Mouse (Mus musculus): ENCODE results near the gene Dlgap4. TPM values are rescaled to one million over a fixed set of nuclear protein-coding genes. Genes with fewer than 3 reads are reported as not detected.
A peak's percentile ranks its signal among the peaks of the same experiment; 100 is the strongest.

The Dlgap4 gene
- polyA plus RNA-seq, 1 experiment = 40.7 TPM

- no peaks in the 10 kb centered on the region for H3K79me3 ChIP-seq (ENCODE audit: low read depth)
- H3K27me3 ChIP-seq (ENCODE audit: control insufficient read depth, insufficient read depth, insufficient read length) = peaks cover 97% of the 10 kb centered on the region
- no peak overlapping the region for H3ac ChIP-seq (ENCODE audit: control insufficient read depth, insufficient read length, low read depth)
- no peaks in the 10 kb centered on the region for H3K79me2 ChIP-seq (ENCODE audit: control insufficient read depth, insufficient read depth)
- H3K36me3 ChIP-seq (ENCODE audit: control insufficient read depth, insufficient read depth) = no peaks in the 10 kb centered on the region
- H3K4me3 ChIP-seq (ENCODE audit: insufficient read depth, poor library complexity, severe bottlenecking) = no peak overlapping the region
- TF ChIP-seq USF1 (IDR thresholded peaks at IDR 0.05; ENCODE audit: low read depth) (no peak), CEBPB (IDR thresholded peaks at IDR 0.05; ENCODE audit: low read depth) (no peak), MYOG (IDR thresholded peaks at IDR 0.05; ENCODE audit: control insufficient read depth, extremely low read depth, insufficient read length) (no peak), MAX (IDR thresholded peaks at IDR 0.05) (no peak), CTCF (IDR thresholded peaks at IDR 0.05; ENCODE audit: control insufficient read depth, insufficient read depth, insufficient read length) (no peak), FOSL1 (IDR thresholded peaks at IDR 0.05; ENCODE audit: insufficient read depth, low read length, poor library complexity, severe bottlenecking) (no peak), MYOD1 (IDR thresholded peaks at IDR 0.05; ENCODE audit: control insufficient read depth, insufficient read length, low read depth) (no peak)
Measured at GRCm38 (mm10) chr2:156616513-156616912, 3.0 kb downstream of the Dlgap4 start.

DNA sequence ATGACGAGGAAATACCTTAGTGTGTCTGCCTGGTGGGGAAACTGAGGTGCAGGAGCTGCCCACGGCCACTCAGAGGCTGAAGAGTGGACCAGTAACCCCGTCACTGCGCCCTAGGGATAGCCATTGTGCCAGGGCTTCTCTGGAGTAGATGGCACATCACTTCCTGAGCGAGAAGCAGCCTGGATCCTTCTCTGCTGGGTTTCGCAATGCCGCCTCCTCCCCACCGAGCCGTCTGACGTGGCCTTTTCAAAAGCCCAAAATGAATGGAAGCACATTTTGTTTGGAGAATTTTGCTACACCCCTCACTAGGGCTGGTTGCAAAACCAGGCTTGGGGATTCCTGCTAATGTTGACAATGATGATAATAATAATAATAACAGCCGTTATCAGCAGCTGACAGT, 4.0 kb downstream of the Dlgap4 start:
- Histone ChIP-seq H3K27me3 (ENCODE audit: control insufficient read depth, insufficient read depth, insufficient read length) (peaks cover 97% of the 10 kb centered on the region), H3K36me3 (ENCODE audit: control insufficient read depth, insufficient read depth) (no peaks in the 10 kb centered on the region), H3K4me3 (ENCODE audit: insufficient read depth, poor library complexity, severe bottlenecking) (no peak overlapping the region), H3K79me3 (ENCODE audit: low read depth) (no peaks in the 10 kb centered on the region), H3ac (ENCODE audit: control insufficient read depth, insufficient read length, low read depth) (no peak overlapping the region), H3K79me2 (ENCODE audit: control insufficient read depth, insufficient read depth) (no peaks in the 10 kb centered on the region)
- TF ChIP-seq MAX (IDR thresholded peaks at IDR 0.05) = no peak
- peak; percentile 87 for TF ChIP-seq CEBPB (IDR thresholded peaks at IDR 0.05; ENCODE audit: low read depth)
- TF ChIP-seq CTCF (IDR thresholded peaks at IDR 0.05; ENCODE audit: control insufficient read depth, insufficient read depth, insufficient read length) = no peak

GRCm38 (mm10) chr2:156620874-156621273, 7.4 kb downstream of the Dlgap4 start:
- Histone ChIP-seq H3K79me2 (ENCODE audit: control insufficient read depth, insufficient read depth) (no peaks in the 10 kb centered on the region), H3K36me3 (ENCODE audit: control insufficient read depth, insufficient read depth) (no peaks in the 10 kb centered on the region), H3K27me3 (ENCODE audit: control insufficient read depth, insufficient read depth, insufficient read length) (peaks cover 87% of the 10 kb centered on the region), H3ac (ENCODE audit: control insufficient read depth, insufficient read length, low read depth) (no peak overlapping the region), H3K4me3 (ENCODE audit: insufficient read depth, poor library complexity, severe bottlenecking) (no peak overlapping the region), H3K79me3 (ENCODE audit: low read depth) (no peaks in the 10 kb centered on the region)
- TF ChIP-seq FOSL1 (IDR thresholded peaks at IDR 0.05; ENCODE audit: insufficient read depth, low read length, poor library complexity, severe bottlenecking) = no peak
- no peak for TF ChIP-seq MYOD1 (IDR thresholded peaks at IDR 0.05; ENCODE audit: control insufficient read depth, insufficient read length, low read depth)
- TF ChIP-seq CEBPB (IDR thresholded peaks at IDR 0.05; ENCODE audit: low read depth) = no peak
- no peak for TF ChIP-seq MAX (IDR thresholded peaks at IDR 0.05)
- no peak for TF ChIP-seq CTCF (IDR thresholded peaks at IDR 0.05; ENCODE audit: control insufficient read depth, insufficient read depth, insufficient read length)
- no peak for TF ChIP-seq USF1 (IDR thresholded peaks at IDR 0.05; ENCODE audit: low read depth)
- no peak for TF ChIP-seq MYOG (IDR thresholded peaks at IDR 0.05; ENCODE audit: control insufficient read depth, extremely low read depth, insufficient read length)

GRCm38 (mm10) chr2:156621449-156621848, 7.9 kb downstream of the Dlgap4 start:
- TF ChIP-seq USF1 (IDR thresholded peaks at IDR 0.05; ENCODE audit: low read depth) (no peak), MAX (IDR thresholded peaks at IDR 0.05) (no peak), CEBPB (IDR thresholded peaks at IDR 0.05; ENCODE audit: low read depth) (no peak), FOSL1 (IDR thresholded peaks at IDR 0.05; ENCODE audit: insufficient read depth, low read length, poor library complexity, severe bottlenecking) (no peak), MYOD1 (IDR thresholded peaks at IDR 0.05; ENCODE audit: control insufficient read depth, insufficient read length, low read depth) (no peak), CTCF (IDR thresholded peaks at IDR 0.05; ENCODE audit: control insufficient read depth, insufficient read depth, insufficient read length) (no peak), MYOG (IDR thresholded peaks at IDR 0.05; ENCODE audit: control insufficient read depth, extremely low read depth, insufficient read length) (no peak)
- Histone ChIP-seq H3K36me3 (ENCODE audit: control insufficient read depth, insufficient read depth) (no peaks in the 10 kb centered on the region), H3K27me3 (ENCODE audit: control insufficient read depth, insufficient read depth, insufficient read length) (peaks cover 81% of the 10 kb centered on the region), H3K79me2 (ENCODE audit: control insufficient read depth, insufficient read depth) (no peaks in the 10 kb centered on the region), H3K79me3 (ENCODE audit: low read depth) (no peaks in the 10 kb centered on the region), H3K4me3 (ENCODE audit: insufficient read depth, poor library complexity, severe bottlenecking) (no peak overlapping the region), H3ac (ENCODE audit: control insufficient read depth, insufficient read length, low read depth) (no peak overlapping the region)

GRCm38 (mm10) chr2:156622192-156622591, 8.7 kb downstream of the Dlgap4 start:
- H3ac ChIP-seq (ENCODE audit: control insufficient read depth, insufficient read length, low read depth) = no peak overlapping the region
- no peak for TF ChIP-seq USF1 (IDR thresholded peaks at IDR 0.05; ENCODE audit: low read depth)
- TF ChIP-seq FOSL1 (IDR thresholded peaks at IDR 0.05; ENCODE audit: insufficient read depth, low read length, poor library complexity, severe bottlenecking) = no peak
- no peak for TF ChIP-seq CEBPB (IDR thresholded peaks at IDR 0.05; ENCODE audit: low read depth)
- TF ChIP-seq MYOD1 (IDR thresholded peaks at IDR 0.05; ENCODE audit: control insufficient read depth, insufficient read length, low read depth) = no peak
- no peak for TF ChIP-seq CTCF (IDR thresholded peaks at IDR 0.05; ENCODE audit: control insufficient read depth, insufficient read depth, insufficient read length)
- no peak for TF ChIP-seq MAX (IDR thresholded peaks at IDR 0.05)
- no peak for TF ChIP-seq MYOG (IDR thresholded peaks at IDR 0.05; ENCODE audit: control insufficient read depth, extremely low read depth, insufficient read length)
- no peaks in the 10 kb centered on the region for H3K79me3 ChIP-seq (ENCODE audit: low read depth)
- no peaks in the 10 kb centered on the region for H3K36me3 ChIP-seq (ENCODE audit: control insufficient read depth, insufficient read depth)
- no peaks in the 10 kb centered on the region for H3K79me2 ChIP-seq (ENCODE audit: control insufficient read depth, insufficient read depth)
- no peak overlapping the region for H3K4me3 ChIP-seq (ENCODE audit: insufficient read depth, poor library complexity, severe bottlenecking)
- H3K27me3 ChIP-seq (ENCODE audit: control insufficient read depth, insufficient read depth, insufficient read length) = peaks cover 74% of the 10 kb centered on the region

DNA sequence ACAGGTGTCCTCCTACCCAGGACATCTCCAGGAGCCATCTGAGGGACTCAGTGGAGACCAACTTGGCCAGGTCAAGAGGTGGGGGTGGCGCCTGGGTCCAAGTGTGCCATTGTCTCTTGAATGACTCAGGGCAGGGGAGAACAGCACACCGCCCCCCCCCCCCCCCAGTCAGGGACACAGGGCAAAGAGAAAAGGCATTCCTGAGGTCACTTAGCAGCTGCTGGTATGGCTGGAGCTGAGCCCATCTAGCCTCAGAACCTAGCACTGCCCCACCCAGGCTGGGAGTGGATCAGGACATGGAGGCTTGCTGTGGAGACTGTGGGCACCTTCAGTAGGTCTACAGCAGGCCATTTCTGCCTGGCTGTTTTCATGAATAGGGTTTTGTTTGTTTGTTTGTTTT, 9.7 kb downstream of the Dlgap4 start:
- Histone ChIP-seq H3K4me3 (ENCODE audit: insufficient read depth, poor library complexity, severe bottlenecking) (no peak overlapping the region), H3K36me3 (ENCODE audit: control insufficient read depth, insufficient read depth) (no peaks in the 10 kb centered on the region), H3K79me3 (ENCODE audit: low read depth) (no peaks in the 10 kb centered on the region), H3K79me2 (ENCODE audit: control insufficient read depth, insufficient read depth) (no peaks in the 10 kb centered on the region), H3ac (ENCODE audit: control insufficient read depth, insufficient read length, low read depth) (no peak overlapping the region), H3K27me3 (ENCODE audit: control insufficient read depth, insufficient read depth, insufficient read length) (peaks cover 66% of the 10 kb centered on the region)
- no peak for TF ChIP-seq MYOD1 (IDR thresholded peaks at IDR 0.05; ENCODE audit: control insufficient read depth, insufficient read length, low read depth)
- TF ChIP-seq MAX (IDR thresholded peaks at IDR 0.05) = no peak
